Mouse (Mus musculus) limb, embryonic 12.5 days (tissue): ENCODE measurements around the gene Odf4. TPM values are rescaled to one million over a fixed set of nuclear protein-coding genes. Genes with fewer than 3 reads are reported as not detected.
"Not testable (repeated sequence)": the region's sequence is repeated elsewhere in the genome, so short reads cannot be mapped to it uniquely, and the experiment has no call there.

Experiments
- ATAC-seq: fragments of 200-750 bp; cut with Nextera tagmentation; 2 replicates; pipeline ENCODE4 v1.8.0; 2017; ENCODE audit warnings: low read depth, moderate TSS enrichment; ENCODE audit not compliant: insufficient number of reproducible peaks, insufficient read depth, low FRiP score, low TSS enrichment
- H3K27ac ChIP-seq: fragments of 300-500 bp; sonication (generic); 2 replicates; pipeline ENCODE4 v1.5.1; 2016; ENCODE audit warnings: mild to moderate bottlenecking, moderate library complexity
- H3K27me3 ChIP-seq: fragments of 300-500 bp; sonication (generic); 2 replicates; pipeline ENCODE4 v1.6.1; 2016; ENCODE audit warnings: mild to moderate bottlenecking, moderate library complexity
- H3K36me3 ChIP-seq: fragments of 300-500 bp; sonication (generic); 2 replicates; pipeline ENCODE4 v1.6.1; 2016; ENCODE audit warnings: mild to moderate bottlenecking, moderate library complexity
- H3K4me1 ChIP-seq: fragments of 300-500 bp; sonication (generic); replicated peaks from 2 replicates; pipeline ENCODE4 v1.6.1; 2016
- H3K4me2 ChIP-seq: fragments of 300-500 bp; sonication (generic); 2 replicates; pipeline ENCODE4 v1.6.1; 2016; ENCODE audit warnings: mild to moderate bottlenecking, moderate library complexity
- H3K4me3 ChIP-seq: fragments of 300-500 bp; sonication (generic); replicated peaks from 2 replicates; pipeline ENCODE4 v1.5.1; 2016; ENCODE audit warnings: mild to moderate bottlenecking
- H3K9ac ChIP-seq: fragments of 300-500 bp; sonication (generic); replicated peaks from 2 replicates; pipeline ENCODE4 v1.6.1; 2016; ENCODE audit warnings: mild to moderate bottlenecking, moderate library complexity
- H3K9me3 ChIP-seq: fragments of 300-500 bp; sonication (generic); 2 replicates; pipeline ENCODE4 v1.6.1; 2016; ENCODE audit warnings: mild to moderate bottlenecking, moderate library complexity
- WGBS: fragments of 180-500 bp; shearing (Covaris S2); methylation state at CpG from one replicate; pipeline ENCODE4 v1.1.7; 2016; 5-methylcytosine and 5-hydroxymethylcytosine counted together
- polyA plus RNA-seq: library from polyadenylated mRNA; unstranded; fragments of >200 nt; fragmentation: Nextera tagmentation; extraction: Ambion mirVana; gene quantifications from 2 replicates; pipeline ENCODE4 v1.2.1, GENCODE M21; 2016

The Odf4 gene
- polyA plus RNA-seq, 1 experiment from 2014 or later = not detected

GRCm38 (mm10) chr11:68946806-68947440 is 20.0 kb upstream of the Odf4 start:
- ATAC-seq = no peak
- 0 out of 2 replicates have a peak, but pooled peaks cover 6% of the 10 kb centered on the region for H3K4me1 ChIP-seq
- H3K4me3 ChIP-seq = peak overlapping the region; percentile 19
- no peak overlapping the region for H3K27ac ChIP-seq
- peak overlapping the region; percentile 43 for H3K4me2 ChIP-seq
- no peaks in the 10 kb centered on the region for H3K36me3 ChIP-seq
- WGBS = 10% methylated on average over 16 of the region's 16 CpGs
- peaks cover 49% of the 10 kb centered on the region for H3K27me3 ChIP-seq
- 0 out of 2 replicates have a peak overlapping the region, but pooled peaks have one; percentile 18 for H3K9ac ChIP-seq
- no peaks in the 10 kb centered on the region for H3K9me3 ChIP-seq

- 0 out of 2 replicates have a peak, but pooled peaks cover 6% of the 10 kb centered on the region for H3K4me1 ChIP-seq
- 82% methylated on average over 4 of the region's 4 CpGs for WGBS
- H3K9me3 ChIP-seq = no peaks in the 10 kb centered on the region
- H3K4me2 ChIP-seq = no peak overlapping the region
- ATAC-seq = no peak
- no peaks in the 10 kb centered on the region for H3K36me3 ChIP-seq
- H3K27me3 ChIP-seq = peaks cover 40% of the 10 kb centered on the region
- no peak overlapping the region for H3K9ac ChIP-seq
- no peak overlapping the region for H3K27ac ChIP-seq
- H3K4me3 ChIP-seq = no peak overlapping the region
Observed at GRCm38 (mm10) chr11:68946001-68946400, 19.1 kb upstream of the Odf4 start.

GRCm38 (mm10) chr11:68945245-68945644 is 18.4 kb upstream of the Odf4 start:
- 75% methylated on average over 2 of the region's 2 CpGs for WGBS
- no peak for ATAC-seq
- H3K4me2 ChIP-seq = no peak overlapping the region

GRCm38 (mm10) chr11:68942731-68943130 is 15.8 kb upstream of the Odf4 start:
- H3K27me3 ChIP-seq = peaks cover 22% of the 10 kb centered on the region
- no peak overlapping the region for H3K4me2 ChIP-seq
- no peaks in the 10 kb centered on the region for H3K36me3 ChIP-seq
- no peak overlapping the region for H3K9ac ChIP-seq
- H3K9me3 ChIP-seq = no peaks in the 10 kb centered on the region
- 86% methylated on average over 8 of the region's 8 CpGs for WGBS
- peaks cover 13% of the 10 kb centered on the region; the same call in 1 of the 2 replicates for H3K4me1 ChIP-seq
- no peak overlapping the region for H3K4me3 ChIP-seq
- no peak overlapping the region for H3K27ac ChIP-seq
- ATAC-seq = no peak

More at GRCm38 (mm10) chr11:68945245-68945644, 18.4 kb upstream of the Odf4 start:
- Histone ChIP-seq H3K9ac (no peak overlapping the region), H3K27ac (no peak overlapping the region), H3K36me3 (no peaks in the 10 kb centered on the region), H3K27me3 (peaks cover 37% of the 10 kb centered on the region), H3K4me3 (no peak overlapping the region), H3K4me1 (peaks cover 10% of the 10 kb centered on the region; the same call in 1 of the 2 replicates), H3K9me3 (no peaks in the 10 kb centered on the region)

GRCm38 (mm10) chr11:68940516-68940915 is 13.6 kb upstream of the Odf4 start:
- Histone ChIP-seq H3K36me3 (no peaks in the 10 kb centered on the region), H3K27ac (no peak overlapping the region), H3K27me3 (0 out of 2 replicates have a peak, but pooled peaks cover under 1% of the 10 kb centered on the region), H3K4me2 (peak overlapping the region; percentile 64), H3K9ac (peak overlapping the region; percentile 56), H3K4me3 (peak overlapping the region; percentile 45), H3K9me3 (no peaks in the 10 kb centered on the region), H3K4me1 (peaks cover 7% of the 10 kb centered on the region; the same call in 1 of the 2 replicates)
- no peak for ATAC-seq
- 60% methylated on average over 4 of the region's 4 CpGs for WGBS

GRCm38 (mm10) chr11:68939451-68940304 is 12.8 kb upstream of the Odf4 start:
- H3K4me2 ChIP-seq = peak overlapping the region; percentile 64
- peak overlapping the region; percentile 45 for H3K4me3 ChIP-seq
- H3K36me3 ChIP-seq = no peaks in the 10 kb centered on the region
- no peak overlapping the region; the same call in 1 of the 2 replicates for H3K27ac ChIP-seq
- 4% methylated on average over 16 of the region's 16 CpGs for WGBS
- no peaks in the 10 kb centered on the region for H3K27me3 ChIP-seq
- H3K9me3 ChIP-seq = no peaks in the 10 kb centered on the region
- peak overlapping the region; percentile 56 for H3K9ac ChIP-seq
- ATAC-seq = peak; percentile 99
- peaks cover 7% of the 10 kb centered on the region; the same call in 1 of the 2 replicates for H3K4me1 ChIP-seq

- H3K9me3 ChIP-seq, H3K4me1 ChIP-seq, ATAC-seq, H3K9ac ChIP-seq, H3K4me3 ChIP-seq, H3K27me3 ChIP-seq, H3K27ac ChIP-seq, H3K36me3 ChIP-seq, H3K4me2 ChIP-seq: not testable (repeated sequence)
- WGBS = 83% methylated on average over 4 of the region's 4 CpGs
Observed at GRCm38 (mm10) chr11:68936951-68937350, 10.1 kb upstream of the Odf4 start.

- no peak overlapping the region for H3K27ac ChIP-seq
- 80% methylated on average over 5 of the region's 5 CpGs for WGBS
- H3K36me3 ChIP-seq = no peaks in the 10 kb centered on the region
- H3K27me3 ChIP-seq = no peaks in the 10 kb centered on the region
- no peaks in the 10 kb centered on the region for H3K9me3 ChIP-seq
- H3K9ac ChIP-seq = no peak overlapping the region
- H3K4me2 ChIP-seq = no peak overlapping the region
- ATAC-seq = no peak
- no peak overlapping the region for H3K4me3 ChIP-seq
- no peaks in the 10 kb centered on the region for H3K4me1 ChIP-seq
Observed at GRCm38 (mm10) chr11:68933885-68934507, 7.1 kb upstream of the Odf4 start.

- Histone ChIP-seq H3K27me3 (no peaks in the 10 kb centered on the region), H3K36me3 (no peaks in the 10 kb centered on the region), H3K4me1 (no peaks in the 10 kb centered on the region), H3K9ac (no peak overlapping the region), H3K27ac (no peak overlapping the region), H3K9me3 (no peaks in the 10 kb centered on the region), H3K4me2 (no peak overlapping the region), H3K4me3 (no peak overlapping the region)
- WGBS = 81% methylated on average over 6 of the region's 6 CpGs
- ATAC-seq = no peak
Observed at GRCm38 (mm10) chr11:68929947-68930346, 3.1 kb upstream of the Odf4 start.

- H3K9me3 ChIP-seq = no peaks in the 10 kb centered on the region
- no peak overlapping the region for H3K4me2 ChIP-seq
- ATAC-seq = no peak
Observed at GRCm38 (mm10) chr11:68924749-68925148, 2.1 kb downstream of the Odf4 start.

GRCm38 (mm10) chr11:68923191-68923590 is 3.7 kb downstream of the Odf4 start:
- H3K4me3 ChIP-seq = no peak overlapping the region
- no peak overlapping the region for H3K9ac ChIP-seq
- H3K4me2 ChIP-seq = no peak overlapping the region
- H3K36me3 ChIP-seq = no peaks in the 10 kb centered on the region
- WGBS = 42% methylated on average over 3 of the region's 3 CpGs
- no peaks in the 10 kb centered on the region for H3K9me3 ChIP-seq
- H3K27me3 ChIP-seq = 0 out of 2 replicates have a peak, but pooled peaks cover 4% of the 10 kb centered on the region
- no peak for ATAC-seq
- H3K27ac ChIP-seq = no peak overlapping the region
- 0 out of 2 replicates have a peak, but pooled peaks cover 8% of the 10 kb centered on the region for H3K4me1 ChIP-seq

More at GRCm38 (mm10) chr11:68924749-68925148, 2.1 kb downstream of the Odf4 start:
- Histone ChIP-seq H3K9ac (no peak overlapping the region), H3K36me3 (no peaks in the 10 kb centered on the region), H3K4me1 (0 out of 2 replicates have a peak, but pooled peaks cover 8% of the 10 kb centered on the region), H3K4me3 (no peak overlapping the region), H3K27me3 (0 out of 2 replicates have a peak, but pooled peaks cover 4% of the 10 kb centered on the region), H3K27ac (no peak overlapping the region)
- WGBS = 86% methylated on average over 2 of the region's 2 CpGs
